Mouse (Mus musculus): ENCODE results near the gene Rbfox3. TPM values are rescaled to one million over a fixed set of nuclear protein-coding genes. Genes with fewer than 3 reads are reported as not detected.

The Rbfox3 gene
- polyA plus RNA-seq, 1 experiment from 2014 or later = 1.6 TPM

- no peak overlapping the region for H3K4me3 ChIP-seq (replicated peaks)
- H3K4me1 ChIP-seq = no peaks in the 10 kb centered on the region
- H3K9me3 ChIP-seq = no peaks in the 10 kb centered on the region
- no peak overlapping the region for H3K9ac ChIP-seq
- H3K36me3 ChIP-seq = no peaks in the 10 kb centered on the region
- H3K27ac ChIP-seq = no peak overlapping the region
- 44% methylated on average over 5 of the region's 5 CpGs for WGBS
- H3K4me2 ChIP-seq = no peak overlapping the region
- H3K27me3 ChIP-seq (replicated peaks) = no peaks in the 10 kb centered on the region; the same call in 1 of the 2 replicates
- no peak for ATAC-seq (ENCODE audit: insufficient read depth, low FRiP score, low read depth)
These were observed 416.3 kb downstream of the Rbfox3 start for GRCm38 (mm10) chr11:118495065-118495464.

- Histone ChIP-seq H3K4me2 (no peak overlapping the region), H3K27ac (no peak overlapping the region), H3K4me1 (no peaks in the 10 kb centered on the region), H3K27me3 (replicated peaks) (no peaks in the 10 kb centered on the region; the same call in 1 of the 2 replicates), H3K9me3 (no peaks in the 10 kb centered on the region), H3K9ac (no peak overlapping the region), H3K4me3 (replicated peaks) (no peak overlapping the region), H3K36me3 (no peaks in the 10 kb centered on the region)
- WGBS = 71% methylated on average over 12 of the region's 12 CpGs
- no peak for ATAC-seq (ENCODE audit: insufficient read depth, low FRiP score, low read depth)
These were observed 417.2 kb downstream of the Rbfox3 start for GRCm38 (mm10) chr11:118494001-118494737.

GRCm38 (mm10) chr11:118493458-118493857 is 417.9 kb downstream of the Rbfox3 start:
- Histone ChIP-seq H3K27ac (no peak overlapping the region), H3K4me2 (no peak overlapping the region), H3K36me3 (no peaks in the 10 kb centered on the region), H3K4me3 (replicated peaks) (no peak overlapping the region), H3K4me1 (no peaks in the 10 kb centered on the region), H3K9me3 (no peaks in the 10 kb centered on the region), H3K27me3 (replicated peaks) (no peaks in the 10 kb centered on the region; the same call in 1 of the 2 replicates), H3K9ac (no peak overlapping the region)
- no peak for ATAC-seq (ENCODE audit: insufficient read depth, low FRiP score, low read depth)
- whole genome bisulfite sequencing = 62% methylated on average over 2 of the region's 2 CpGs

GRCm38 (mm10) chr11:118491230-118491629 is 420.2 kb downstream of the Rbfox3 start:
- H3K4me1 ChIP-seq = no peaks in the 10 kb centered on the region
- no peak overlapping the region for H3K4me3 ChIP-seq (replicated peaks)
- H3K27ac ChIP-seq = no peak overlapping the region
- no peak overlapping the region for H3K4me2 ChIP-seq
- H3K9me3 ChIP-seq = no peaks in the 10 kb centered on the region
- no peak overlapping the region for H3K9ac ChIP-seq
- no peaks in the 10 kb centered on the region; the same call in 1 of the 2 replicates for H3K27me3 ChIP-seq (replicated peaks)
- no peak for ATAC-seq (ENCODE audit: insufficient read depth, low FRiP score, low read depth)
- 0 out of 2 replicates have a peak, but pooled peaks cover 3% of the 10 kb centered on the region for H3K36me3 ChIP-seq
- 89% methylated on average over 7 of the region's 7 CpGs for WGBS

GRCm38 (mm10) chr11:118490566-118491218 is 420.7 kb downstream of the Rbfox3 start:
- Histone ChIP-seq H3K4me3 (replicated peaks) (peak overlapping the region; percentile 18; the same call in 1 of the 2 replicates), H3K36me3 (0 out of 2 replicates have a peak, but pooled peaks cover 3% of the 10 kb centered on the region), H3K4me1 (no peaks in the 10 kb centered on the region), H3K9ac (no peak overlapping the region), H3K27ac (no peak overlapping the region), H3K4me2 (peak overlapping the region; percentile 45), H3K9me3 (no peaks in the 10 kb centered on the region), H3K27me3 (replicated peaks) (no peaks in the 10 kb centered on the region; the same call in 1 of the 2 replicates)
- WGBS = 25% methylated on average over 22 of the region's 22 CpGs
- ATAC-seq (ENCODE audit: insufficient read depth, low FRiP score, low read depth) = peak; percentile 37; the same call in 1 of the 2 replicates

- H3K4me3 ChIP-seq (replicated peaks) = no peak overlapping the region
- 70% methylated on average over 12 of the region's 12 CpGs for WGBS
- H3K4me1 ChIP-seq = no peaks in the 10 kb centered on the region
- no peaks in the 10 kb centered on the region; the same call in 1 of the 2 replicates for H3K27me3 ChIP-seq (replicated peaks)
- no peaks in the 10 kb centered on the region for H3K9me3 ChIP-seq
- ATAC-seq (ENCODE audit: insufficient read depth, low FRiP score, low read depth) = no peak
- no peak overlapping the region for H3K27ac ChIP-seq
- H3K4me2 ChIP-seq = no peak overlapping the region
- H3K36me3 ChIP-seq = peaks cover 3% of the 10 kb centered on the region; the same call in 1 of the 2 replicates
- no peak overlapping the region for H3K9ac ChIP-seq
These were observed 422.5 kb downstream of the Rbfox3 start for GRCm38 (mm10) chr11:118488907-118489270.

GRCm38 (mm10) chr11:118488191-118488906 is 423.0 kb downstream of the Rbfox3 start:
- peaks cover 3% of the 10 kb centered on the region; the same call in 1 of the 2 replicates for H3K36me3 ChIP-seq
- H3K9me3 ChIP-seq = no peaks in the 10 kb centered on the region
- no peak overlapping the region for H3K9ac ChIP-seq
- ATAC-seq (ENCODE audit: insufficient read depth, low FRiP score, low read depth) = no peak
- no peaks in the 10 kb centered on the region for H3K4me1 ChIP-seq
- 75% methylated on average over 8 of the region's 8 CpGs for WGBS
- no peaks in the 10 kb centered on the region; the same call in 1 of the 2 replicates for H3K27me3 ChIP-seq (replicated peaks)
- H3K4me3 ChIP-seq (replicated peaks) = no peak overlapping the region
- no peak overlapping the region for H3K27ac ChIP-seq
- H3K4me2 ChIP-seq = no peak overlapping the region

- H3K27me3 ChIP-seq (replicated peaks) = no peaks in the 10 kb centered on the region; the same call in 1 of the 2 replicates
- no peak overlapping the region for H3K27ac ChIP-seq
- no peak overlapping the region for H3K4me3 ChIP-seq (replicated peaks)
- no peak overlapping the region for H3K4me2 ChIP-seq
- peaks cover 3% of the 10 kb centered on the region; the same call in 1 of the 2 replicates for H3K36me3 ChIP-seq
- 87% methylated on average over 29 of the region's 29 CpGs for WGBS
- no peak for ATAC-seq (ENCODE audit: insufficient read depth, low FRiP score, low read depth)
- H3K9me3 ChIP-seq = no peaks in the 10 kb centered on the region
- no peaks in the 10 kb centered on the region for H3K4me1 ChIP-seq
- H3K9ac ChIP-seq = no peak overlapping the region
These were observed 424.3 kb downstream of the Rbfox3 start for GRCm38 (mm10) chr11:118486881-118487772.

- peaks cover 3% of the 10 kb centered on the region; the same call in 1 of the 2 replicates for H3K36me3 ChIP-seq
- 94% methylated on average over 6 of the region's 6 CpGs for WGBS
- H3K27ac ChIP-seq = no peak overlapping the region
- no peak for ATAC-seq (ENCODE audit: insufficient read depth, low FRiP score, low read depth)
- no peaks in the 10 kb centered on the region; the same call in 1 of the 2 replicates for H3K27me3 ChIP-seq (replicated peaks)
- no peaks in the 10 kb centered on the region for H3K9me3 ChIP-seq
- H3K4me1 ChIP-seq = no peaks in the 10 kb centered on the region
- H3K9ac ChIP-seq = no peak overlapping the region
- H3K4me3 ChIP-seq (replicated peaks) = no peak overlapping the region
- no peak overlapping the region for H3K4me2 ChIP-seq
These were observed 425.1 kb downstream of the Rbfox3 start for GRCm38 (mm10) chr11:118486281-118486680.

- ATAC-seq (ENCODE audit: insufficient read depth, low FRiP score, low read depth) = no peak
- Histone ChIP-seq H3K4me2 (no peak overlapping the region), H3K4me1 (no peaks in the 10 kb centered on the region), H3K9ac (no peak overlapping the region), H3K4me3 (replicated peaks) (no peak overlapping the region), H3K9me3 (no peaks in the 10 kb centered on the region), H3K27me3 (replicated peaks) (no peaks in the 10 kb centered on the region; the same call in 1 of the 2 replicates), H3K27ac (no peak overlapping the region), H3K36me3 (peaks cover 3% of the 10 kb centered on the region; the same call in 1 of the 2 replicates)
- WGBS = 83% methylated on average over 3 of the region's 3 CpGs
These were observed 425.6 kb downstream of the Rbfox3 start for GRCm38 (mm10) chr11:118485780-118486179.

GRCm38 (mm10) chr11:118485338-118485737 is 426.1 kb downstream of the Rbfox3 start:
- H3K27ac ChIP-seq = no peak overlapping the region; the same call in 1 of the 2 replicates
- no peak overlapping the region for H3K9ac ChIP-seq
- 75% methylated on average over 11 of the region's 11 CpGs for WGBS

More at GRCm38 (mm10) chr11:118485338-118485737, 426.1 kb downstream of the Rbfox3 start:
- Histone ChIP-seq H3K4me2 (no peak overlapping the region), H3K9me3 (no peaks in the 10 kb centered on the region), H3K27me3 (replicated peaks) (no peaks in the 10 kb centered on the region; the same call in 1 of the 2 replicates), H3K4me3 (replicated peaks) (no peak overlapping the region), H3K36me3 (peaks cover 3% of the 10 kb centered on the region; the same call in 1 of the 2 replicates), H3K4me1 (no peaks in the 10 kb centered on the region)
- no peak for ATAC-seq (ENCODE audit: insufficient read depth, low FRiP score, low read depth)

All from stomach, embryonic 15.5 days (tissue).